Mouse (Mus musculus): ENCODE data around the gene Limk2. TPM values are rescaled to one million over a fixed set of nuclear protein-coding genes. Genes with fewer than 3 reads are reported as not detected.
A peak's percentile ranks its signal among the peaks of the same experiment; 100 is the strongest.

Limk2 gene
- polyA plus RNA-seq, 1 experiment from 2014 or later, result 45.5 TPM

GRCm38 (mm10) chr11:3427697-3428230 is 18.8 kb upstream of the Limk2 start:
- H3K9ac ChIP-seq (ENCODE audit: low read length), result no peak overlapping the region
- no peak overlapping the region for H3K27ac ChIP-seq (replicated peaks; ENCODE audit: low read depth, low read length)
- H3K9me3 ChIP-seq (ENCODE audit: control insufficient read depth, low read length), result no peaks in the 10 kb centered on the region
- no peaks in the 10 kb centered on the region for H3K36me3 ChIP-seq (ENCODE audit: control insufficient read depth, insufficient read depth, low read length)
- H3K4me3 ChIP-seq (ENCODE audit: low read depth, low read length), result no peak overlapping the region
- 87% methylated on average over 3 of the region's 3 CpGs for WGBS
- H3K4me1 ChIP-seq (ENCODE audit: control insufficient read depth, insufficient read depth, low read length), result no peaks in the 10 kb centered on the region
- no peaks in the 10 kb centered on the region for H3K27me3 ChIP-seq (ENCODE audit: control insufficient read depth, insufficient read depth, low read length)
- DNase-seq (ENCODE audit: low spot score) (no peak), ATAC-seq (ENCODE audit: insufficient number of reproducible peaks, low FRiP score, low TSS enrichment, low read depth) (no peak)
- no peak overlapping the region for H3K4me2 ChIP-seq (ENCODE audit: low read depth, severe bottlenecking)

GRCm38 (mm10) chr11:3422242-3422641 is 13.3 kb upstream of the Limk2 start:
- Histone ChIP-seq H3K36me3 (ENCODE audit: control insufficient read depth, insufficient read depth, low read length) (peaks cover 4% of the 10 kb centered on the region; the same call in 1 of the 2 replicates), H3K4me3 (ENCODE audit: low read depth, low read length) (no peak overlapping the region), H3K4me1 (ENCODE audit: control insufficient read depth, insufficient read depth, low read length) (no peaks in the 10 kb centered on the region), H3K4me2 (ENCODE audit: low read depth, severe bottlenecking) (no peak overlapping the region), H3K27ac (replicated peaks; ENCODE audit: low read depth, low read length) (no peak overlapping the region), H3K9me3 (ENCODE audit: control insufficient read depth, low read length) (no peaks in the 10 kb centered on the region), H3K9ac (ENCODE audit: low read length) (no peak overlapping the region), H3K27me3 (ENCODE audit: control insufficient read depth, insufficient read depth, low read length) (no peaks in the 10 kb centered on the region)
- DNase-seq (ENCODE audit: low spot score) (no peak), ATAC-seq (ENCODE audit: insufficient number of reproducible peaks, low FRiP score, low TSS enrichment, low read depth) (no peak)
- 84% methylated on average over 4 of the region's 4 CpGs for WGBS

GRCm38 (mm10) chr11:3418741-3419140 is 9.8 kb upstream of the Limk2 start:
- no peaks in the 10 kb centered on the region for H3K9me3 ChIP-seq (ENCODE audit: control insufficient read depth, low read length)
- H3K9ac ChIP-seq (ENCODE audit: low read length), result no peak overlapping the region
- no peak overlapping the region for H3K4me2 ChIP-seq (ENCODE audit: low read depth, severe bottlenecking)
- H3K4me3 ChIP-seq (ENCODE audit: low read depth, low read length), result no peak overlapping the region
- H3K36me3 ChIP-seq (ENCODE audit: control insufficient read depth, insufficient read depth, low read length), result peaks cover 5% of the 10 kb centered on the region; the same call in 1 of the 2 replicates
- no peak for DNase-seq (ENCODE audit: low spot score)
- H3K4me1 ChIP-seq (ENCODE audit: control insufficient read depth, insufficient read depth, low read length), result no peaks in the 10 kb centered on the region
- no peak overlapping the region for H3K27ac ChIP-seq (replicated peaks; ENCODE audit: low read depth, low read length)
- H3K27me3 ChIP-seq (ENCODE audit: control insufficient read depth, insufficient read depth, low read length), result no peaks in the 10 kb centered on the region
- no peak for ATAC-seq (ENCODE audit: insufficient number of reproducible peaks, low FRiP score, low TSS enrichment, low read depth)
- WGBS, result 81% methylated on average over 4 of the region's 4 CpGs

GRCm38 (mm10) chr11:3417795-3418194 is 8.8 kb upstream of the Limk2 start:
- Histone ChIP-seq H3K4me1 (ENCODE audit: control insufficient read depth, insufficient read depth, low read length) (no peaks in the 10 kb centered on the region), H3K27me3 (ENCODE audit: control insufficient read depth, insufficient read depth, low read length) (no peaks in the 10 kb centered on the region), H3K27ac (replicated peaks; ENCODE audit: low read depth, low read length) (no peak overlapping the region), H3K4me2 (ENCODE audit: low read depth, severe bottlenecking) (no peak overlapping the region), H3K4me3 (ENCODE audit: low read depth, low read length) (no peak overlapping the region), H3K9me3 (ENCODE audit: control insufficient read depth, low read length) (no peaks in the 10 kb centered on the region), H3K9ac (ENCODE audit: low read length) (no peak overlapping the region), H3K36me3 (ENCODE audit: control insufficient read depth, insufficient read depth, low read length) (peaks cover 5% of the 10 kb centered on the region; the same call in 1 of the 2 replicates)
- no peak for ATAC-seq (ENCODE audit: insufficient number of reproducible peaks, low FRiP score, low TSS enrichment, low read depth)
- no peak for DNase-seq (ENCODE audit: low spot score)
- WGBS, result 82% methylated on average over 6 of the region's 6 CpGs

- Histone ChIP-seq H3K27me3 (ENCODE audit: control insufficient read depth, insufficient read depth, low read length) (no peaks in the 10 kb centered on the region), H3K36me3 (ENCODE audit: control insufficient read depth, insufficient read depth, low read length) (peaks cover 5% of the 10 kb centered on the region; the same call in 1 of the 2 replicates), H3K9ac (ENCODE audit: low read length) (no peak overlapping the region), H3K27ac (replicated peaks; ENCODE audit: low read depth, low read length) (no peak overlapping the region), H3K4me2 (ENCODE audit: low read depth, severe bottlenecking) (no peak overlapping the region), H3K4me1 (ENCODE audit: control insufficient read depth, insufficient read depth, low read length) (no peaks in the 10 kb centered on the region), H3K4me3 (ENCODE audit: low read depth, low read length) (no peak overlapping the region), H3K9me3 (ENCODE audit: control insufficient read depth, low read length) (no peaks in the 10 kb centered on the region)
- DNase-seq (ENCODE audit: low spot score) (no peak), ATAC-seq (ENCODE audit: insufficient number of reproducible peaks, low FRiP score, low TSS enrichment, low read depth) (no peak)
- 96% methylated on average over 3 of the region's 3 CpGs for WGBS
These were observed 7.4 kb upstream of the Limk2 start for GRCm38 (mm10) chr11:3416399-3416798.

GRCm38 (mm10) chr11:3412111-3412510 is 3.1 kb upstream of the Limk2 start:
- Histone ChIP-seq H3K27me3 (ENCODE audit: control insufficient read depth, insufficient read depth, low read length) (no peaks in the 10 kb centered on the region), H3K4me2 (ENCODE audit: low read depth, severe bottlenecking) (no peak overlapping the region), H3K36me3 (ENCODE audit: control insufficient read depth, insufficient read depth, low read length) (no peaks in the 10 kb centered on the region; the same call in 1 of the 2 replicates), H3K9ac (ENCODE audit: low read length) (no peak overlapping the region), H3K9me3 (ENCODE audit: control insufficient read depth, low read length) (no peaks in the 10 kb centered on the region), H3K4me3 (ENCODE audit: low read depth, low read length) (no peak overlapping the region), H3K4me1 (ENCODE audit: control insufficient read depth, insufficient read depth, low read length) (0 out of 2 replicates have a peak, but pooled peaks cover 2% of the 10 kb centered on the region), H3K27ac (replicated peaks; ENCODE audit: low read depth, low read length) (no peak overlapping the region)
- WGBS, result 80% methylated on average over 3 of the region's 3 CpGs
- DNase-seq (ENCODE audit: low spot score) (no peak), ATAC-seq (ENCODE audit: insufficient number of reproducible peaks, low FRiP score, low TSS enrichment, low read depth) (no peak)

GRCm38 (mm10) chr11:3408131-3408996 is 625 bp downstream of the Limk2 start:
- peak; percentile 41 for DNase-seq (ENCODE audit: low spot score)
- H3K27me3 ChIP-seq (ENCODE audit: control insufficient read depth, insufficient read depth, low read length), result no peaks in the 10 kb centered on the region
- H3K4me3 ChIP-seq (ENCODE audit: low read depth, low read length), result peak overlapping the region; percentile 70
- H3K9ac ChIP-seq (ENCODE audit: low read length), result peak overlapping the region; percentile 69
- no peaks in the 10 kb centered on the region for H3K9me3 ChIP-seq (ENCODE audit: control insufficient read depth, low read length)
- H3K4me2 ChIP-seq (ENCODE audit: low read depth, severe bottlenecking), result peak overlapping the region; percentile 59
- H3K27ac ChIP-seq (replicated peaks; ENCODE audit: low read depth, low read length), result no peak overlapping the region
- no peaks in the 10 kb centered on the region for H3K36me3 ChIP-seq (ENCODE audit: control insufficient read depth, insufficient read depth, low read length)
- H3K4me1 ChIP-seq (ENCODE audit: control insufficient read depth, insufficient read depth, low read length), result 0 out of 2 replicates have a peak, but pooled peaks cover 2% of the 10 kb centered on the region
- WGBS, result 6% methylated on average over 34 of the region's 34 CpGs
- ATAC-seq (ENCODE audit: insufficient number of reproducible peaks, low FRiP score, low TSS enrichment, low read depth), result no peak

GRCm38 (mm10) chr11:3404287-3405047 is 4.5 kb downstream of the Limk2 start:
- no peaks in the 10 kb centered on the region for H3K36me3 ChIP-seq (ENCODE audit: control insufficient read depth, insufficient read depth, low read length)
- no peak overlapping the region for H3K4me2 ChIP-seq (ENCODE audit: low read depth, severe bottlenecking)
- 0 out of 2 replicates have a peak, but pooled peaks cover 2% of the 10 kb centered on the region for H3K4me1 ChIP-seq (ENCODE audit: control insufficient read depth, insufficient read depth, low read length)
- DNase-seq (ENCODE audit: low spot score) (no peak), ATAC-seq (ENCODE audit: insufficient number of reproducible peaks, low FRiP score, low TSS enrichment, low read depth) (no peak)
- no peak overlapping the region for H3K27ac ChIP-seq (replicated peaks; ENCODE audit: low read depth, low read length)
- no peaks in the 10 kb centered on the region for H3K9me3 ChIP-seq (ENCODE audit: control insufficient read depth, low read length)
- H3K27me3 ChIP-seq (ENCODE audit: control insufficient read depth, insufficient read depth, low read length), result no peaks in the 10 kb centered on the region
- no peak overlapping the region for H3K4me3 ChIP-seq (ENCODE audit: low read depth, low read length)
- H3K9ac ChIP-seq (ENCODE audit: low read length), result no peak overlapping the region
- 88% methylated on average over 7 of the region's 7 CpGs for WGBS

All from limb, embryonic 11.5 days (tissue).